Mouse (Mus musculus) E14TG2a.4 (cell line): ENCODE measurements around the gene Zfyve21.

Experiments
- CTCF ChIP-seq: conservative IDR thresholded peaks from 2 replicates; pipeline ENCODE4 v1.5.1; 2014; ENCODE audit warnings: low read length
- NANOG ChIP-seq: IDR thresholded peaks from 2 replicates; pipeline ENCODE4 v1.6.1; 2014; ENCODE audit warnings: borderline replicate concordance, low read length, mixed read lengths

GRCm38 (mm10) chr12:111875499-111875898 is 61.5 kb downstream of the Zfyve21 start:
- TF ChIP-seq CTCF (no peak), NANOG (no peak)
